Mouse (Mus musculus): ENCODE measurements around the gene Hist4h4.

DNA sequence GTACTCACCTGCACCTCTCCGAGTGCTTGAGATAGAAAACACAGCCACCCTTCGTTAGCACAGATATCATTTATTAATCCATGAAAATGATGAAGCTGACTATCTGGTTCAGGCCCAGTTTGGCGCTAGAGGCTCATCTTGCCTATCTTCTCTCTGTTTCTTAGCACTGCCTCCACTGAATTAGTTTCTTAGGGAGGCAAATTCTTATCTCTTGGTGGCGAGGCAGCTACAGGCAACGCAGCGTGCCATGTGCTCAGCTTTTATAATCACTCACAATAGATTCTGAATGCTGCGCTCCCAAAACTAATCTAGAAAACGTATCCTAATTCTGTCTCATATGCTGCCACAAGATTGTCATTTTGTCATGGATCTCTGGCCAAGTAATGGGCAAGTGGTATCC, 44.2 kb upstream of the Hist4h4 start:
- TF ChIP-seq TAL1 (IDR thresholded peaks at IDR 0.05; ENCODE audit: low read length) (no peak), GATA1 (IDR thresholded peaks at IDR 0.05; ENCODE audit: low read length) (no peak)

Measured in erythroblast, embryonic 14.5 days (primary cell).